Mouse (Mus musculus): Measurements from ENCODE around the gene Clic3. TPM values are rescaled to one million over a fixed set of nuclear protein-coding genes. Genes with fewer than 3 reads are reported as not detected.

Clic3 gene
- polyA plus RNA-seq, 1 experiment from 2014 or later, result 0.25 TPM

GRCm38 (mm10) chr2:25504538-25504937 is 47.9 kb downstream of the Clic3 start:
- ATAC-seq (ENCODE audit: low read depth), result no peak
- DNase-seq, result no peak
- no peak overlapping the region for H3K4me2 ChIP-seq
- H3K9me3 ChIP-seq (replicated peaks), result no peaks in the 10 kb centered on the region
- H3K4me3 ChIP-seq (replicated peaks), result no peak overlapping the region
- H3K27me3 ChIP-seq, result no peaks in the 10 kb centered on the region
- peaks cover 34% of the 10 kb centered on the region for H3K36me3 ChIP-seq
- H3K9ac ChIP-seq, result no peak overlapping the region
- no peak overlapping the region for H3K27ac ChIP-seq
- H3K4me1 ChIP-seq (replicated peaks), result peaks cover 49% of the 10 kb centered on the region
- WGBS (ENCODE audit: insufficient replicate concordance), result 57% methylated on average over 19 of the region's 19 CpGs

GRCm38 (mm10) chr2:25505000-25505399 is 48.4 kb downstream of the Clic3 start:
- DNase-seq (no peak), ATAC-seq (ENCODE audit: low read depth) (no peak)
- Histone ChIP-seq H3K4me3 (replicated peaks) (no peak overlapping the region), H3K36me3 (peaks cover 34% of the 10 kb centered on the region), H3K4me2 (no peak overlapping the region), H3K9me3 (replicated peaks) (no peaks in the 10 kb centered on the region), H3K9ac (no peak overlapping the region), H3K27ac (no peak overlapping the region), H3K4me1 (replicated peaks) (peaks cover 44% of the 10 kb centered on the region), H3K27me3 (no peaks in the 10 kb centered on the region)
- 64% methylated on average over 1 of the region's 1 CpGs for WGBS (ENCODE audit: insufficient replicate concordance)

- DNase-seq (no peak), ATAC-seq (ENCODE audit: low read depth) (no peak)
- Histone ChIP-seq H3K27me3 (no peaks in the 10 kb centered on the region), H3K4me3 (replicated peaks) (no peak overlapping the region), H3K4me2 (no peak overlapping the region), H3K9ac (no peak overlapping the region), H3K9me3 (replicated peaks) (no peaks in the 10 kb centered on the region), H3K4me1 (replicated peaks) (peaks cover 41% of the 10 kb centered on the region), H3K27ac (no peak overlapping the region), H3K36me3 (peaks cover 34% of the 10 kb centered on the region)
- WGBS (ENCODE audit: insufficient replicate concordance), result 86% methylated on average over 4 of the region's 4 CpGs
Observed at GRCm38 (mm10) chr2:25505860-25506259, 49.2 kb downstream of the Clic3 start.

- DNase-seq, result no peak
- Histone ChIP-seq H3K9ac (no peak overlapping the region), H3K27me3 (no peaks in the 10 kb centered on the region)
Observed at GRCm38 (mm10) chr2:25506964-25507363, 50.3 kb downstream of the Clic3 start.

More at GRCm38 (mm10) chr2:25506964-25507363, 50.3 kb downstream of the Clic3 start:
- Histone ChIP-seq H3K4me2 (no peak overlapping the region), H3K4me1 (replicated peaks) (peaks cover 33% of the 10 kb centered on the region), H3K9me3 (replicated peaks) (no peaks in the 10 kb centered on the region), H3K4me3 (replicated peaks) (no peak overlapping the region), H3K36me3 (peaks cover 34% of the 10 kb centered on the region), H3K27ac (no peak overlapping the region)
- 48% methylated on average over 5 of the region's 5 CpGs for WGBS (ENCODE audit: insufficient replicate concordance)
- no peak for ATAC-seq (ENCODE audit: low read depth)

Small RNAs within 50 kb of the gene (microRNA-seq; reads per million reads assigned to microRNA genes)
- gene Mir3087, result not detected

Other genes starting within 250 kb of the Clic3 start
- gene Nelfb, start 245.3 kb upstream of the Clic3 start, polyA plus RNA-seq (2015; fragmentation: Nextera tagmentation; extraction: Ambion mirVana), result 42.8 and 43.3 TPM in 2 replicates
- not detected in 2 replicates for gene Stpg3, start 242.2 kb upstream of the Clic3 start, polyA plus RNA-seq (2015; fragmentation: Nextera tagmentation; extraction: Ambion mirVana)
- gene Fam166a, start 238.1 kb upstream of the Clic3 start, polyA plus RNA-seq (2015; fragmentation: Nextera tagmentation; extraction: Ambion mirVana), result not detected in 2 replicates
- 835 and 850 TPM in 2 replicates for gene Tubb4b, start 232.1 kb upstream of the Clic3 start, polyA plus RNA-seq (2015; fragmentation: Nextera tagmentation; extraction: Ambion mirVana)
- not detected in 2 replicates for gene Slc34a3, start 222.5 kb upstream of the Clic3 start, polyA plus RNA-seq (2015; fragmentation: Nextera tagmentation; extraction: Ambion mirVana)
- gene Rnf224, start 220.1 kb upstream of the Clic3 start, polyA plus RNA-seq (2015; fragmentation: Nextera tagmentation; extraction: Ambion mirVana), result not detected in 2 replicates
- gene Rnf208, start 214.6 kb upstream of the Clic3 start, polyA plus RNA-seq (2015; fragmentation: Nextera tagmentation; extraction: Ambion mirVana), result 0.60 and 0.74 TPM in 2 replicates
- not detected in 2 replicates for gene Cysrt1, start 214.4 kb upstream of the Clic3 start, polyA plus RNA-seq (2015; fragmentation: Nextera tagmentation; extraction: Ambion mirVana)
- 2.1 and 2.7 TPM in 2 replicates for gene AL732309.1, start 210.0 kb upstream of the Clic3 start, polyA plus RNA-seq (2015; fragmentation: Nextera tagmentation; extraction: Ambion mirVana)
- 13.5 and 14.7 TPM in 2 replicates for gene Tmem203, start 201.4 kb upstream of the Clic3 start, polyA plus RNA-seq (2015; fragmentation: Nextera tagmentation; extraction: Ambion mirVana)
- gene Tprn, start 194.2 kb upstream of the Clic3 start, polyA plus RNA-seq (2015; fragmentation: Nextera tagmentation; extraction: Ambion mirVana), result 5.6 and 6.1 TPM in 2 replicates
- 158 and 162 TPM in 2 replicates for gene Ssna1, start 184.4 kb upstream of the Clic3 start, polyA plus RNA-seq (2015; fragmentation: Nextera tagmentation; extraction: Ambion mirVana)
- 50.5 and 51.0 TPM in 2 replicates for gene Anapc2, start 184.4 kb upstream of the Clic3 start, polyA plus RNA-seq (2015; fragmentation: Nextera tagmentation; extraction: Ambion mirVana)
- not detected in 2 replicates for gene Tmem210, start 168.7 kb upstream of the Clic3 start, polyA plus RNA-seq (2015; fragmentation: Nextera tagmentation; extraction: Ambion mirVana)
- not detected in 2 replicates for gene Lrrc26, start 166.9 kb upstream of the Clic3 start, polyA plus RNA-seq (2015; fragmentation: Nextera tagmentation; extraction: Ambion mirVana)
- 0.12 and 0.41 TPM in 2 replicates for gene Grin1, start 137.7 kb upstream of the Clic3 start, polyA plus RNA-seq (2015; fragmentation: Nextera tagmentation; extraction: Ambion mirVana)
- gene Man1b1, start 124.5 kb upstream of the Clic3 start, polyA plus RNA-seq (2015; fragmentation: Nextera tagmentation; extraction: Ambion mirVana), result 18.8 and 27.1 TPM in 2 replicates
- 9.0 and 10.5 TPM in 2 replicates for gene Dpp7, start 100.5 kb upstream of the Clic3 start, polyA plus RNA-seq (2015; fragmentation: Nextera tagmentation; extraction: Ambion mirVana)
- gene Uap1l1, start 91.2 kb upstream of the Clic3 start, polyA plus RNA-seq (2015; fragmentation: Nextera tagmentation; extraction: Ambion mirVana), result 13.4 and 16.1 TPM in 2 replicates
- gene Sapcd2, start 84.5 kb upstream of the Clic3 start, polyA plus RNA-seq (2015; fragmentation: Nextera tagmentation; extraction: Ambion mirVana), result 30.0 and 30.6 TPM in 2 replicates
- 0.40 and 0.41 TPM in 2 replicates for gene Entpd2, start 61.0 kb upstream of the Clic3 start, polyA plus RNA-seq (2015; fragmentation: Nextera tagmentation; extraction: Ambion mirVana)
- 4.2 and 5.1 TPM in 2 replicates for gene Npdc1, start 57.5 kb upstream of the Clic3 start, polyA plus RNA-seq (2015; fragmentation: Nextera tagmentation; extraction: Ambion mirVana)
- 0.56 and 0.97 TPM in 2 replicates for gene Fut7, start 33.6 kb upstream of the Clic3 start, polyA plus RNA-seq (2015; fragmentation: Nextera tagmentation; extraction: Ambion mirVana)
- gene Abca2, start 28.1 kb upstream of the Clic3 start, polyA plus RNA-seq (2015; fragmentation: Nextera tagmentation; extraction: Ambion mirVana), result 1.4 and 1.6 TPM in 2 replicates
- 7.2 and 7.7 TPM in 2 replicates for gene Paxx, start 4.3 kb downstream of the Clic3 start, polyA plus RNA-seq (2015; fragmentation: Nextera tagmentation; extraction: Ambion mirVana)
- gene Ptgds, start 13.2 kb downstream of the Clic3 start, polyA plus RNA-seq (2015; fragmentation: Nextera tagmentation; extraction: Ambion mirVana), result 0.38 TPM in 1 of 2 replicates, not detected in the other
- not detected in 2 replicates for gene Lcn12, start 37.1 kb downstream of the Clic3 start, polyA plus RNA-seq (2015; fragmentation: Nextera tagmentation; extraction: Ambion mirVana)
- gene Fbxw5, start 43.9 kb downstream of the Clic3 start, polyA plus RNA-seq (2015; fragmentation: Nextera tagmentation; extraction: Ambion mirVana), result 27.9 and 31.1 TPM in 2 replicates
- gene C8g, start 44.9 kb downstream of the Clic3 start, polyA plus RNA-seq (2015; fragmentation: Nextera tagmentation; extraction: Ambion mirVana), result 25.8 and 26.8 TPM in 2 replicates
- gene Traf2, start 90.1 kb downstream of the Clic3 start, polyA plus RNA-seq (2015; fragmentation: Nextera tagmentation; extraction: Ambion mirVana), result 16.6 and 18.7 TPM in 2 replicates
- 275 and 306 TPM in 2 replicates for gene Edf1, start 101.0 kb downstream of the Clic3 start, polyA plus RNA-seq (2015; fragmentation: Nextera tagmentation; extraction: Ambion mirVana)
- 1.6 and 2.7 TPM in 2 replicates for gene Mamdc4, start 118.0 kb downstream of the Clic3 start, polyA plus RNA-seq (2015; fragmentation: Nextera tagmentation; extraction: Ambion mirVana)
- 50.2 and 50.3 TPM in 2 replicates for gene Phpt1, start 118.4 kb downstream of the Clic3 start, polyA plus RNA-seq (2015; fragmentation: Nextera tagmentation; extraction: Ambion mirVana)
- gene Ajm1, start 124.9 kb downstream of the Clic3 start, polyA plus RNA-seq (2015; fragmentation: Nextera tagmentation; extraction: Ambion mirVana), result 0.02 TPM in 1 of 2 replicates, not detected in the other
- gene Rabl6, start 151.7 kb downstream of the Clic3 start, polyA plus RNA-seq (2015; fragmentation: Nextera tagmentation; extraction: Ambion mirVana), result 29.7 and 29.8 TPM in 2 replicates
- 0.09 and 0.14 TPM in 2 replicates for gene Ccdc183, start 160.8 kb downstream of the Clic3 start, polyA plus RNA-seq (2015; fragmentation: Nextera tagmentation; extraction: Ambion mirVana)
- gene Tmem141, start 165.2 kb downstream of the Clic3 start, polyA plus RNA-seq (2015; fragmentation: Nextera tagmentation; extraction: Ambion mirVana), result 7.8 and 8.3 TPM in 2 replicates
- gene Fcna, start 171.2 kb downstream of the Clic3 start, polyA plus RNA-seq (2015; fragmentation: Nextera tagmentation; extraction: Ambion mirVana), result 34.8 and 37.5 TPM in 2 replicates
- gene Lcn8, start 196.3 kb downstream of the Clic3 start, polyA plus RNA-seq (2015; fragmentation: Nextera tagmentation; extraction: Ambion mirVana), result not detected in 2 replicates
- not detected in 2 replicates for gene Lcn5, start 201.1 kb downstream of the Clic3 start, polyA plus RNA-seq (2015; fragmentation: Nextera tagmentation; extraction: Ambion mirVana)
- gene Lcn6, start 219.9 kb downstream of the Clic3 start, polyA plus RNA-seq (2015; fragmentation: Nextera tagmentation; extraction: Ambion mirVana), result not detected in 2 replicates
- not detected in 2 replicates for gene Lcn10, start 225.9 kb downstream of the Clic3 start, polyA plus RNA-seq (2015; fragmentation: Nextera tagmentation; extraction: Ambion mirVana)
- gene Obp2a, start 243.2 kb downstream of the Clic3 start, polyA plus RNA-seq (2015; fragmentation: Nextera tagmentation; extraction: Ambion mirVana), result not detected in 2 replicates
- gene Bmyc, start 249.9 kb downstream of the Clic3 start, polyA plus RNA-seq (2015; fragmentation: Nextera tagmentation; extraction: Ambion mirVana), result 12.8 and 13.4 TPM in 2 replicates

All from liver, embryonic 13.5 days (tissue).